Mouse (Mus musculus) cerebellum, adult 9-10 months (tissue): Measurements from ENCODE around the gene Treml4.
"Not testable (repeated sequence)": the region's sequence is repeated elsewhere in the genome, so short reads cannot be mapped to it uniquely, and the experiment has no call there.

Source experiments
- DNase-seq: peaks from one replicate; pipeline ENCODE4 v3.0.0; 2022

Gene Treml4

DNA sequence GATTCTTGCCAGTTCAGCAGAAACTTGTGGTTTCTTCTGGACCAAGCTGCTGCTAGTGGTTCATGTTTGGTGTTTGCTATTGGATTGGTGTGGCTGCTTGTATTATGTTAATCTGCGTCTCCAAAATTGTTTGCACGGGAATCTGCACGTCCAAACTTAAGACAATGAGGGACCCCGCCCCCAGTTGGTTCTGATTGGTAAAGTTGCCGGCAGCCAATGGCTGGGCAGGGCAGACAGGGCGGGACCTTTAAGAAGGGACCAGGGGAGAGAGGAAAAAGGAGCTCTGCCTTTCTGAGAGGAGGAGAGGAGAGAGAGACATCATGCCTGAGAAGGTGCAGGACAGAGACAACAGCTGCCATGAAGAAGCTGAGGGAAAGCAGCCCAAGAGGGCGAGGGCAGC, 11.6 kb downstream of the Treml4 start:
- DNase-seq: no peak

DNA sequence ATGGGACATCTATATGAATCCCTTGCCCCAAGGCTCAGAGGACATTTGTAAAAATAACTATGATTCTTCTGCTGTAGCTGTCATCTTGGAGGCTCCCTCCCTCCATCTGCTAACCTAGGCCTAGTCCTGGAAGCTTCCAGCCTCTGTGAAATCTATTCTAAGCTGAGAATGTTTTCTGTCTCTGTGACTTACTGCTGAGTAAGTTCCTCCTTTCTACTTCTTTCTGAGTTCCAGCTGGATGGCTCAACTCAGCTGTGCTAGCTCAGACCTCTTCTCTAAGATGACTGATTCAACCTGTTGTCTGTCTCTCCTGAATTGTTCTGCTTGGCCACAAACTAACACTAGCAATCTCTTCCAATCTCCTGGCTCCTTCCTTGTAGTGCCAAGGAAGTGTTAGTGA, 14.3 kb downstream of the Treml4 start:
- no peak for DNase-seq

DNA sequence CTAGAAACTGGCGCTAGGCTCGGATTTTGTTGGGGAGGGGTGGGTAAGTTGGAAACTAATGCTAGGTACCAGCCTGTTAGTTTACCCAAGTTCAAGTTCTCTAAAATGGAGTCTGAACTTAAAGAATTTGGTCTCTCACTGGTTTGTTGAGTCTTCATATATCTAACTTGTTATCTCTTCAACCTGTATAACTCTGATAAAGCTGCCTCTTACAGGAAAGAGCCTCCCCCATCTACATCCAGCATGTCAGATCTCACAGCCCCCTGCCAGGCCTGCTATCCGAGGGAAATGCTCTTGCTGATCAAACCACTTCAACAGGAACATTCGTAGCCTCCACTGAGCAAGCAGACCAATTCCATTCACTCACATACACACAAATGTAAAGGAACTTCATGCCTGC, 14.9 kb downstream of the Treml4 start:
- no peak for DNase-seq

DNA sequence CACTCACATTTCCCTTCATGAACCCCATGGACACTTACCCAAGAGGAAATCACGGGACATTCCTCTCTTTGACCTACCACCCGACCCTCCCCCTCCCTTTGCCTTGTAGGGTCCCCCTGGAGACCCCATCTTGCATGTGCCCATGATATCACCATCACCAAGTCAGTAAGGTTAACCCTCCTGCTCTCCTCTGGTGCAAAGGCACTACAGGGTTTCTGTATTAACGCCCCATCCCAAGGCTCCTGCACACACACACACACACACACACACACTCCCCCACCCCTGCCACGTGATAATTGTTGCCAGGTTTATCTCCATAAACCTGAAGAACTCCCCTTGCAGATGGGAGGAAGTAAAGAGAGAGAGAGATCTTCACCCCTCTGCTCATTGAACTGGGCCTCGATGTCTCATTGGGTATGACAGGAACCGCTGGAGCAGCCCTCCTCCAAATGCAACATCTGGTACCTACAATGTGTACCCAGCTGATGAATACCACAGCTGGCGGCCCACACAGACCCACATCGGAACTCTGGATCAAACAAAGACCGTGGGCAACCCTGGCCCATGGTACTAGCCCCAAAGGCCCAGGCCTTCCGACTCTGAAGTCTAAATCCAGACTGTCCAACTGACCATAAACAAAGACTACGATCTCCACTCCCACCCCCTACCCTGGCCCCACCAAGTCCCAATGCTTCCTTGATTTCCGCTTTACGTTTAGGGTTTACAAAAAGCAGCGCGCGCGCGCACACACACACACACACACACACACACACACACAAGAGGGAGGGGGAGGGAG, 17.0 kb downstream of the Treml4 start:
- no peak for DNase-seq

DNA sequence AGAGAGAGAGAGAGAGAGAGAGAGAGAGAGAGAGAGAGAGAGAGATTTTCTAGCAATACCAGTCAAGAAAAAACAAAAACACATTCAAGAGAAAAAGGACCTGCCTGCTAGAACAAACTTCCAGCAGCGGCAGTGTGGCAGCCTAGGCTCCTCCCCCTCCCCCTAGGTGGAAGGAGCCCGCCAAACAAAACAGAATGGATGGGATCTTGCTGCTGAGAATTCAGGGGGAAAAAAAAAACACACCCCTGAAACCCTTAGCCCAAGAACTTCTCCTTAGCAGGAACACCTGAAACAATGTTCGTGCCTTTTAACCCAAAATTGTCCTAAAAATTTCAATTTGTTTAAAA, 17.6 kb downstream of the Treml4 start:
- no peak for DNase-seq

DNA sequence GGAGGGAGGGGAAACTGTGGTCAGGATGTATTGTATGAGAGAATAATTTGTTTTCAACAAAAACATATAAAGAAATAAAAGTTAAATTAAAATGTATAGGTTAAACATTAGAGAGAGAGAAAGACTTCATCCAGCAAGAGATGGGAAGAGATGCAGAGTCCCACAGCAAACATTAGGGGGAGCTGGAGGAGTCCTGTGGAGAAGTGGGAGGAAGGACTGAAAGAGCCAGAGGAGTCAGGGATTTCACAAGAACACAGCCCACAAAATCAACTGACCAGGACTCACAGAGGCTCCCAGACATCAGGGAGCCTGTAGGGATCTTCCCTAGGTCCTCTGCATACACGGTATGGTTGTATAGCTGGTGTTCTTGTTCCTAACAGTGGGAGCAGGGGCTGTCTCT, 22.7 kb downstream of the Treml4 start:
- no peak for DNase-seq

DNA sequence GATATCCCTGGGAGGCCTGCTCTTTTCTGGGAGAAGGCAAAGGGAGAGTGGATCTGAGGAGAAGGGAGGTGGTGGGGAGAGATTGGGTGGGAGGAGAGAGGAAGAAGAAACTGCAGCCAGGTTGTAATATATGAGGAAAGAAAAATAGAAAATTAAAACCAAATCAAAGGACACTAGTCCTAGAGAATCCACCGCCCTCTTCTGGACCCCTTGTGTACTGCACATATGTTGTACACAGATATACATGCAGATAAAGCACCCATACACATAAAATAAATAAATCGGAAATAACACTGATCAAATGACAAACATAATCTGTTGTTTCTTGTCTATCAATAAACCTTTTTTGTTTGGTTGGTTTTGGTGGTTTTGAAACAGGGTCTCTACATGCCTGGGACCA, 23.2 kb downstream of the Treml4 start:
- no peak for DNase-seq

DNA sequence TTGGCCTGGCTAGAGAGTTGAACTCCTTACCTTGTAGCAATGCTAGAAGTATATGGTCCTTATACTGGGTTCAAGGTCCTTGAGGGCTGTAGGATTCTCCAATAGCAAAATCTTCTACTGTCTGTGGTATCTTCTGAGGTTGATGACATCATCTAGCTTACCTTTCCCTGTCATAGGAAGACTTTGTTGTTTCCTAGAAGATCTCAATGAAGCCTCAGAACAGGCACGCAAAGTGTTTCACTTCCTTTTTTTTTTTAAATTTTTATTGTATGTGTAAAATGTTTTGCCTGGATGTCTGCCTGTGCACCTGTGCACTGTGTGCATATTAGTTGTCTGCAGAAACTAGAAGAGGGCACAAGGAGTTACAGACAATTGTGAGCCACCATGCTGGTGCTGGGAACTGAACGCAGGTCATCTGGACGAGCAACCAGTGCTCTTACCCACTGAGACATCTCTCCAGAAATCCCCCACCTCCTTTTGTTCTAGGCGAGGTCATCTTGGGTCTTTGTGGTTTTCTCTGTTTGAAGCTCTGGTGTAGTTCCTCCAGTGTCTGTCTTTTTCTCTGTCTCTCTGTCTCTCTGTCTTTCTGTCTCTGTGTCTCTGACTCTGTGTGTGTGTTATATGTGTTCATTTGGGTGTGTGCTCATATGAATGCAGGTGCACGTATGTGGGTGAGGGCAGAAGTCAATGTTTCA, 29.6 kb downstream of the Treml4 start:
- DNase-seq: no peak

DNA sequence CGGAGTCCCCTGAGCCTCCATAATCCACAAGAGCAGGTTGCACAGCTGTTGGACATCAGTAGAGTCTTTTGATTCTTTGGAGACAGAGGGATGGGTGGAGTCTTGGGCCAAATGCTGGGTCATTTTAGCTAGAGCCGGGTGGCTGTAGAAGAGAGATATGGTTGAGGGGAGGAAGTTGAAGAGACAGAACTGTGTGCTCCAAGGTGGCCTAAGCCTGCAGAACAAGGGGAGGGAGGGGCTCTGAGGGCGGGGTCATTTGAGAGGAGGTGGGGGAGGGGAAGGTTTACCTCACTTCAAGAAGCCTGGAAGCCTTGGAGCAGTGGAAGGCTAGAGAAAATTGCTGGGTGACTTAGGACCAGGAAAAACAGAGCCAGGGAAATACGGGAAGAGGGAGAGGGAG, 35.1 kb downstream of the Treml4 start, which contains the start of gene Treml2:
Gene Treml2 (plus strand): TSS at position 296 of the 400 bp plus-strand sequence.
- no peak for DNase-seq

DNA sequence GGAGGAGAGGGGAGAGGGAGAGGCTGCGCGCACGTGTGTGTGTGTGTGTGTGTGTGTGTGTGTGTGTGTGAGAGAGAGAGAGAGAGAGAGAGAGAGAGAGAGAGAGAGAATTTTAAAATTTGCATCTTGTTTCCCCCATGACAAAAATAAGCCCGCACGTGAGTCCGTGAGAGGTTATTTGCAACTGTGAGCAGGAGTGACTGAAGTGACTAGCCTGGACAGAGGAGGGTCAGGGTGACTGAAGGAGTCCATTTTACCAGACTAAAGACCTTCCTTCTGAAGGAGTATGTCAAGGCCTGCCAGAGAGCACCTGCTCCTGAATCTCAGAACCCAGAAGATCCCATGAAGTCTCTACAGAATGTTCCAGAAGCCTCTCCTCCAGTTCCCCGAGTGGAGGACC, 35.7 kb downstream of the Treml4 start:
- no peak for DNase-seq

DNA sequence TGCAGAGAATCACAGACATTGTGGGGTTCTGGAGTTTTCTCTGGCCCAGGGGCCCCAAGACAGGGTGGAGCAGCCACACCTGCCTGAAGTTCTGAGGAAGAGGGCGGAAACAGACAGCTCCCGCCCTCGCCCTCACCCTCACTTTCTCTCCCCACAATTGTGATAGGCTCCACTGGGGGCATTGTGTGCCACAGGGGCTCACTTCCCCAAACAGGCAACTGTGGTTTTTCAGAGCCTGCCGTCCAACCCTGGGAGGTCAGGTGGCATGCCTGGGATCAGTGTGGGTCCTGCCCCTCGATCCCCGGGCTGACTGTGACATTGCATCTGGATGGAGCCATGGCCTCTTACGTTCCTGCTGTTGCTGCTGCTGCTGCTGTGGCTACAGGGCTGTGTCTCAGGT, 36.1 kb downstream of the Treml4 start:
- no peak for DNase-seq

DNA sequence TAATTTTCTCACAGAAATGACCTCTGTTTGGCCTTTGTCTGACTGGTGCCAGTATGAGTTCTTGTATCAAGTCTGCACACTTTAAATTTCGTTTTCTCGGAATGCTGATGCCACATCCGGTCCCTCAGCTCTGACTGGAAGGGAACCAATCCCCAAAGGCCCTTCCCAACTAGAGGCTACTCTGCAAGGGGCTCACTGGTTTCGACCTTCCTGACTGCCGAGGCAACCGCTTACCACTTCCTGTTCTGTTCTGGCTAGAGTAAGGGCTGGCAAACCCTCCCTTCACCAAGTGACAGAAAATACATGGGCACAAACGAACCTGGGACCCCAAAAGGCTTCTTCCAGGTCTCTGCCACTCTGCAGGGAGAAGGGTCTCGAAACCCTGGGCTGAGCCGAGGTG, 36.8 kb downstream of the Treml4 start:
- DNase-seq: no peak

DNA sequence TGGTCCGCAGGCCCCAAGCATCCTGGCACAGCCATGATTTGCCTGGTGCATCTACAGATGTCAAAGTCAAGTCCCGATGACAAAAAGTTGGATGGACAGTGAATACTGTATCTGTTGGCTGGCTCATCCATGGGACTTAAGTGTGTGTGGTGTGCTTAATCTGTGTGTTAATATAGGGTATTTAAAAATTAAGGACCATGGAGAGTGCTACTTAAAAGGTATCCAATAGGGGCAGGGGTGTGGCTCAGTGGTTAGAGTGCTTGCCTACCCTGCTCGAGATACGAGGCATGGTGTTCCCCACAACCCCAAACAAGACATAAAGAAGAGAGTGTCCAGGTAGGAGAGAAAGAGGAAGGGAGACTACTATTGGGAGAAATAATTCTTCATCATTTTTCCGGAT, 37.7 kb downstream of the Treml4 start:
- DNase-seq: no peak

DNA sequence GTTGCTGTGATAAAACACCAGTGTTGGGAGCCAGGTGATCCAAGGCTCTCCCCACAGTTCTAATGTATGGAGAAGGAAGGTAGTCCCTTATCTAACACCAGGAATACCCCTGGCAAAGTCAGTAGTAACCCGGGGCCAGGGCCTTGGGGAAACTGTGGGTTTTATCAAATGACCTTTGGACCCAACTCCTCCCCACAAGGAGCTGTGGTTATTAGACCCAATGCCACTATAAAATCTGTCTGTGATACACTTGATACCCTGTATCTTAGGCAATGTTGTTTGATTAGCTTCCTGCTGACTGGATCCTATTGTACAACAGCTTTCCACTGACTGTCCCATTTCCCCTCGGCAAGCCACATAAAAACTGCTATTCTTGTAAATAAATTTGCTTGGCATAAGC, 48.0 kb downstream of the Treml4 start:
- no peak for DNase-seq

DNA sequence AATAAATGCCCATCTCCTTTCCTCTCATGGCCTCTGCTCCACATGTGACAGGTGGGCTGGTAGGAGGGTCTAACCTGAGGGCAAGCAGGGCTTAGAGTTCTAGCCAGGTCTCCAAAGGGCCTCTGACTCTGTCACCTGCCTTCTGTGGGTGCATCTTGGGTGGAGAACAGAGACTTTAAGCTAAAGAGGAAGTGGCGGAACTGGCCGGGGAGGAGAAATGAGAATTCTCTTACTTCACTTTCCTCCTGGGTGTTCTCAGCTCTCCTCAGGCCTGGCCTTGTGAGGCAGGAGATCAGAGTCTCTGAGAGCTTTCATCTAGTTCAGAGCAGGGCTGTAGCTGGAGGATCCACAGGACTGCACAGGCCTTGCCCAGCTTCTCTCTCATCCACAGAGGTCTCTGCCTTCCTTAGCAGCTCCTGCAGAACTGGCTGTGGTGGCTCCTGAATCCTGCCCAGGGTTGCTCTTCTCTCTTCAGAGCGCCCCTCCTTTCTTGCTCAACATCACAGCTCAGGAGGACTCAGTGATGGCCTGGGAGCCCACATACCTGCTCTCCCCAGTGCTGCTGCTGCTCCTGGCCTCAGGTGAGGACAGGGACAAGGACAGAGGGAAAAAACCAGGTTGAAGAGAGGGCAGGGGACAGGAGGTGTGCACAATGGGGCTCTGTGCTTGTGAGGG, 51.9 kb downstream of the Treml4 start, which contains the start of gene B430306N03Rik:
Gene B430306N03Rik (plus strand): TSS at position 237 of the 675 bp plus-strand sequence.
- DNase-seq: not testable (repeated sequence)

DNA sequence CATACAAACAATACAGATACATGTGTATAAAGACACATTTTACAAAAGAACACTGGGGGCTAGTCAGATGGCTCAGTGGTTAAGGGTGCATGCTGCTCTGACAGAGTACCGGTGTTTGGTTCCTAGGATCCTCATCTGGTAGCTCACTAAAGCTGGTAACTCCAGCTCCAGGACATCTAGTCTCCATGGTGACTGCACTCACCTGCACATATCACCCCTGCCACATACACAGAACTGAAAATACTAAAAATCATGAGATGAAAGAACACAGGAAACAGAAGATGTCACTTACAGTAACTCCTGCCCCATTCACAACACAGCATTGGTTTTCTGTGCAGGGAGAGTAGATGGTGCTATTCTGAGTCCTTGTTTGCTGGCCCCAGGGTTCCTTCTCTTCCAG, 54.6 kb downstream of the Treml4 start:
- DNase-seq: no peak

DNA sequence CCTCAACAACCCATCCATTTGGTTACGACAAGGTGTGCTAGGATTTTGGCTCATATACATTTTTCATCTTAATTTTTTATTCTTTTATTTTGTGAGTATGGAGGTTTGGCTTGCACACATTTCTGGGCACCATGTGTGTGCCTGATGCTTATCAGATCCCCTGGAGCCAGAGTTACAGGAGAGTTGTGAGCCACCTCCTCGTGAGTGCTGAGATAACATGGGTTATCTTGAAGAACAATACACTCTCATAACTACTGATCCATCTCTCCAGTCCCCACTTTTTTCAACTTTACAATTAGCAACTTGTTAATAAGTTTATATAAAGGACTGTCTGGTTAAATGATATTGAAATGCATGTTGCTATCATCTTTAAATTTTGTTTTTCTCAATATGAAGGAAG, 57.2 kb downstream of the Treml4 start:
- no peak for DNase-seq

DNA sequence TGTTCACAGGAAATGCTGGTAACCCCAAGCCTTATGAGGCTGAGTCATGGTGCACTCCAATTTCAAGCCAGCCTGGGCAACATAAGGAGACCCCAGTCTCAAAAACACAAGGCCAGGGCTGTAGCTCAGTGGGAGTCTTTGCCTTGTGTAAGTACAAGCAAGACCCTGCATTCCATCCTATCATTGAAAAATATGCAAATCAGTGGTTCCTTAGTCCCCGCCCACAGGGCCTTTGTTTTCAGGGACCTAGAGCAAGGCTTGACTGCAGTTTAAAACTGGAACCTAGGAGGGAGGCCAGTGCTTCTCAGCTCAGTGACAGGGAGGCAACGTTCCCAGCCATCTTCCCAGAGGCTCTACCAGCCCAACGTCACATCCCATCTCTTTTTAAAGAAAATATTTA, 59.1 kb downstream of the Treml4 start:
- DNase-seq: no peak

DNA sequence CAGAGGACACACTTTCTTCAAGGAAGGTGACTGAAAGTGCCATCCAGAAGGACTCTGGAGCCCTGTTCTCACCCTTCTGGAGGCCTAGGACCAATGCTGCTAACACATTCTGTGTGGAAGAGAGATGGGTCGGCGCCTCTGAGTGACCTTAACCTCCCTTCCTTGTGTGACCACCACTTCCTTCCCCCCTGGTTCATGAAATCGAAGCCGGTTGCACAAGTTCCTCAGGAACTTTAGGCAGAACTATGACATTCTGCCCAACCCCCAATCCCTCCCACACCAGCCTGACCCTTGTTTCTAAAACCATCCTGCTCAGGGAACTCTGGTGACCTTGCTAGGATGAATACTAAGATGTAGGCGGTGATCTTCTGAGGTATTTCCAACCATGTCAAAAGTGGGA, 60.2 kb downstream of the Treml4 start:
- no peak for DNase-seq
